Mouse (Mus musculus) cerebellum, adult (tissue): ENCODE data around the gene Urm1.
"Not testable (repeated sequence)": the region's sequence is repeated elsewhere in the genome, so short reads cannot be mapped to it uniquely, and the experiment has no call there.

Experiments
- ATAC-seq: cut with Nextera tagmentation; 2 replicates; pipeline ENCODE4 v1.9.2; 2017; ENCODE audit warnings: mild to moderate bottlenecking, moderate library complexity, mixed read lengths; ENCODE audit not compliant: insufficient number of reproducible peaks, low FRiP score, low TSS enrichment

Gene Urm1

GRCm38 (mm10) chr2:29820025-29820817 is at the start of gene Urm1:
Gene Urm1 (plus strand): TSS chr2:29820075.
- peak; percentile 50; the same call in 1 of the 2 replicates for ATAC-seq

- ATAC-seq = no peak
These were observed 49.7 kb upstream of the Urm1 start for GRCm38 (mm10) chr2:29770162-29770561.

- no peak for ATAC-seq
These were observed 48.0 kb upstream of the Urm1 start for GRCm38 (mm10) chr2:29771611-29772461.

- no peak for ATAC-seq
These were observed 46.6 kb upstream of the Urm1 start for GRCm38 (mm10) chr2:29773323-29773722.

GRCm38 (mm10) chr2:29781256-29781655 is 38.6 kb upstream of the Urm1 start:
- ATAC-seq = not testable (repeated sequence)

GRCm38 (mm10) chr2:29784290-29784689 is 35.6 kb upstream of the Urm1 start:
- ATAC-seq = no peak

- ATAC-seq = peak; percentile 89; the same call in 1 of the 2 replicates
These were observed 32.6 kb upstream of the Urm1 start, which contains the start of gene Coq4 for GRCm38 (mm10) chr2:29787104-29787917. Gene Coq4 (plus strand): TSS chr2:29787493.

GRCm38 (mm10) chr2:29787937-29788681 is 31.8 kb upstream of the Urm1 start, which contains the start of gene Trub2:
Gene Trub2 (minus strand): TSS chr2:29788502.
- ATAC-seq = peak; percentile 69; the same call in 1 of the 2 replicates

- no peak for ATAC-seq
These were observed 26.9 kb upstream of the Urm1 start for GRCm38 (mm10) chr2:29792772-29793487.

GRCm38 (mm10) chr2:29802075-29802826 is 17.6 kb upstream of the Urm1 start, which contains the start of gene Slc27a4:
Gene Slc27a4 (plus strand): TSS chr2:29802634.
- peak; percentile 97 for ATAC-seq

- ATAC-seq = peak; percentile 62; the same call in 1 of the 2 replicates
These were observed 17.1 kb upstream of the Urm1 start for GRCm38 (mm10) chr2:29802827-29803201.

GRCm38 (mm10) chr2:29803400-29803831 is 16.5 kb upstream of the Urm1 start:
- no peak for ATAC-seq

GRCm38 (mm10) chr2:29815678-29816371 is 4.0 kb upstream of the Urm1 start:
- no peak for ATAC-seq

- peak; percentile 74; the same call in 1 of the 2 replicates for ATAC-seq
These were observed 2.2 kb upstream of the Urm1 start for GRCm38 (mm10) chr2:29817426-29818232.

GRCm38 (mm10) chr2:29819363-29819762 is 512 bp upstream of the Urm1 start:
- ATAC-seq = no peak

GRCm38 (mm10) chr2:29826318-29826925 is 6.5 kb downstream of the Urm1 start:
- no peak for ATAC-seq
